Mouse (Mus musculus) kidney, adult 8-10 months (tissue): ENCODE data around the gene Mettl23.
A peak's percentile ranks its signal among the peaks of the same experiment; 100 is the strongest.
"Not testable (repeated sequence)": the region's sequence is repeated elsewhere in the genome, so short reads cannot be mapped to it uniquely, and the experiment has no call there.

ENCODE experiments used
- DNase-seq, 2 experiments: peaks; one replicate each; pipeline ENCODE4 v3.0.0; 2022

The Mettl23 gene

GRCm38 (mm10) chr11:116882446-116882845 is 39.4 kb downstream of the Mettl23 start:
- DNase-seq: no peak

- DNase-seq: no peak
Observed at GRCm38 (mm10) chr11:116884061-116884460, 41.0 kb downstream of the Mettl23 start.

GRCm38 (mm10) chr11:116885275-116886151 is 42.4 kb downstream of the Mettl23 start:
- peak; percentile 75 to 89 for DNase-seq

GRCm38 (mm10) chr11:116887136-116887535 is 44.1 kb downstream of the Mettl23 start:
- no peak for DNase-seq

GRCm38 (mm10) chr11:116893532-116894442 is 50.7 kb downstream of the Mettl23 start:
- no peak for DNase-seq

DNA sequence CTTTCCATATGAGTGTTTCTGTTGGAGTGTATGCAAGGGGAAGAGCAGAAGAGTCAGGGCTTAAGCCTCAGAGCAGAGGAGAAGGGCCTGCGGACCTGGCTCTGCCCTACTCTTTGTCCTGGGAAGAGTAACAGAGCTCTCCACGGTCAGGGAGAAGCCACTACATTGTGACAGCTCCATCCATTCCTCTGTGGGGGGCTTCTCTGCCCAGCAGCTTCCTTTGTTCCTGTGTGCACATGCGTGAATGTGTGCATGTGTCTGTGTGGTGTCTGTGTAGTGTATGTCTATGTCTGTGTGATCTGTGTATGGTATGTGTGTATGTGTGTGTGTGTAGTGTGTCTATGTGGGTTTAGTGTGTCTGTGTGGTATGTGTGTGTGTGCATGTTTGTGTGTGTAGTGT is 52.3 kb downstream of the Mettl23 start:
- no peak for DNase-seq

DNA sequence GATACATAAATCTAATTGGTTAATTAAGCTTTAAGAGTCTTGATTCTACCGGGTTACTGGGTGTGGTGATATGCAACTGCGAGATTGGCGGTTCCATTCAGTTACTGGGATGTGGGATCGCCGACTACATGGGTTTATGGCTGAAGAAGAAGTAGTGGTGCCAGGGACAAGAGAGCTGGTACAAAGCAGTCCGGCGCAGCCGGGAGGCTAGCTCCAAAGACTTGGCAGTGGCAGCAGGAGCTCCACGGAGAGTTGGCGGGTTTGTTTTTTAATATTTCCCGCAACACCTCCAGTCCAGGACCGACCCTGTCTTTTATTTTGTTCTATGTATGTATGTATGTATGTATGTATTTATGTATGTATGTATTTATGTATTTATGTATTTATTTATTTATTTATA is 56.2 kb downstream of the Mettl23 start:
- DNase-seq: no peak

DNA sequence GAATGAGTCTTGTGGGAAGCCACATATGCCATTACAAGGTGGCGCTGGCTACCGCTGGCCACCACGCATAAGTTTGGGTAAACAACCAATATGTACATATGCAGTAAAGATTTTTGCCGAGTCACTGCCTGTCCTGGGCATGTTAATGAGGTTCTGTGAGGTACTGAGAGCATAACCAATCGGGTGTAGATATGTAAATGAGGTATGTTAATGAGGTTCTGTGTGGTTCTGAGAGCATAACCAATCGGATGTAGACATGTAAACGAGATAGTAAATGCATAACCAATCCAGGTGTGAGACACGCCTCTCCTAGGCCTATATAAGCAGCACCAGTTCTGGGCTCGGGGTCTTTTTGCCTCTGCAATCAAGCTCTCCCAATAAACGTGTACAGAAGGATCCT is 59.5 kb downstream of the Mettl23 start:
- DNase-seq: not testable (repeated sequence)
